Mouse (Mus musculus) midbrain, embryonic 14.5 days (tissue): ENCODE measurements around the gene Vmn2r104. TPM values are rescaled to one million over a fixed set of nuclear protein-coding genes. Genes with fewer than 3 reads are reported as not detected.

Experiments used
- ATAC-seq: fragments of 200-750 bp; cut with Nextera tagmentation; 2 replicates; pipeline ENCODE4 v1.8.0; 2017; ENCODE audit warnings: moderate number of reproducible peaks, moderate library complexity; ENCODE audit not compliant: low FRiP score, low TSS enrichment
- DNase-seq: peaks from one replicate; pipeline ENCODE4 v3.0.0-alpha.2; 2015
- H3K27ac ChIP-seq: fragments of 300-500 bp; sonication (generic); replicated peaks from 2 replicates; pipeline ENCODE4 v1.5.1; 2014; ENCODE audit warnings: mild to moderate bottlenecking, low read depth, low read length, moderate library complexity
- H3K27me3 ChIP-seq: fragments of 300-500 bp; sonication (generic); 2 replicates; pipeline ENCODE4 v1.6.1; 2014; ENCODE audit warnings: low read length, control low read depth, mixed read lengths; ENCODE audit not compliant: control insufficient read depth, insufficient read depth
- H3K36me3 ChIP-seq: fragments of 300-500 bp; sonication (generic); 2 replicates; pipeline ENCODE4 v1.6.1; 2014; ENCODE audit warnings: low read length, control low read depth; ENCODE audit not compliant: control insufficient read depth, insufficient read depth
- H3K4me1 ChIP-seq: fragments of 300-500 bp; sonication (generic); 2 replicates; pipeline ENCODE4 v1.6.1; 2014; ENCODE audit warnings: mild to moderate bottlenecking, antibody characterized with exemption, low read length, control low read depth; ENCODE audit not compliant: control insufficient read depth, insufficient read depth
- H3K4me2 ChIP-seq: fragments of 300-500 bp; sonication (generic); 2 replicates; pipeline ENCODE4 v1.6.1; 2014; ENCODE audit warnings: mild to moderate bottlenecking, low read length, moderate library complexity
- H3K4me3 ChIP-seq: fragments of 300-500 bp; sonication (generic); replicated peaks from 2 replicates; pipeline ENCODE4 v1.5.1; 2014; ENCODE audit warnings: low read depth, low read length
- H3K9ac ChIP-seq: fragments of 300-500 bp; sonication (generic); replicated peaks from 2 replicates; pipeline ENCODE4 v1.6.1; 2014; ENCODE audit warnings: mild to moderate bottlenecking, low read length, moderate library complexity
- H3K9me3 ChIP-seq: fragments of 300-500 bp; sonication (generic); 2 replicates; pipeline ENCODE4 v1.6.1; 2016; ENCODE audit warnings: low read length, control low read depth, mixed read lengths; ENCODE audit not compliant: control insufficient read depth
- WGBS: fragments of 180-500 bp; shearing (Covaris S2); extraction: QIAGEN DNeasy Blood & Tissue Kit; methylation state at CpG from one replicate; pipeline ENCODE4 v1.1.7; 2014; 5-methylcytosine and 5-hydroxymethylcytosine counted together
- polyA plus RNA-seq: library from polyadenylated mRNA; unstranded; fragments of >200 nt; fragmentation: Nextera tagmentation; extraction: Ambion mirVana; gene quantifications from 2 replicates; pipeline ENCODE4 v1.2.1, GENCODE M21; 2014

Gene Vmn2r104
- polyA plus RNA-seq = not detected in 2 replicates

GRCm38 (mm10) chr17:20048236-20048635 is at the start of gene Vmn2r104:
Gene Vmn2r104 (minus strand): TSS chr17:20048336.
- no peaks in the 10 kb centered on the region for H3K36me3 ChIP-seq
- no peak within 1 kb of the TSS for H3K4me2 ChIP-seq
- DNase-seq (no peak), ATAC-seq (no peak)
- H3K9me3 ChIP-seq = peaks cover 33% of the 10 kb centered on the region
- no peaks in the 10 kb centered on the region for H3K4me1 ChIP-seq
- no peak within 1 kb of the TSS for H3K9ac ChIP-seq
- H3K4me3 ChIP-seq = no peak within 1 kb of the TSS
- no peaks in the 10 kb centered on the region for H3K27me3 ChIP-seq
- 78% methylated on average over 1 of the region's 1 CpGs for WGBS
- H3K27ac ChIP-seq = no peak within 1 kb of the TSS

- Histone ChIP-seq H3K4me1 (no peaks in the 10 kb centered on the region), H3K4me2 (no peak overlapping the region), H3K4me3 (no peak overlapping the region), H3K27me3 (no peaks in the 10 kb centered on the region), H3K27ac (no peak overlapping the region), H3K9ac (no peak overlapping the region), H3K36me3 (no peaks in the 10 kb centered on the region), H3K9me3 (peaks cover 12% of the 10 kb centered on the region; the same call in 1 of the 2 replicates)
- DNase-seq = no peak
- 81% methylated on average over 6 of the region's 6 CpGs for WGBS
- ATAC-seq = no peak
These were observed 26.0 kb upstream of the Vmn2r104 start for GRCm38 (mm10) chr17:20074090-20074489.

GRCm38 (mm10) chr17:20071656-20072396 is 23.7 kb upstream of the Vmn2r104 start:
- Histone ChIP-seq H3K9me3 (peaks cover 16% of the 10 kb centered on the region; the same call in 1 of the 2 replicates), H3K4me1 (no peaks in the 10 kb centered on the region), H3K36me3 (no peaks in the 10 kb centered on the region), H3K4me3 (no peak overlapping the region), H3K9ac (no peak overlapping the region), H3K27ac (no peak overlapping the region), H3K27me3 (no peaks in the 10 kb centered on the region), H3K4me2 (no peak overlapping the region)
- DNase-seq (no peak), ATAC-seq (no peak)
- WGBS = 91% methylated on average over 4 of the region's 4 CpGs

Other genes starting within 250 kb of the Vmn2r104 start
- gene Fpr-rs7, start 65.9 kb upstream of the Vmn2r104 start, polyA plus RNA-seq = not detected in 2 replicates
- gene Fpr-rs6, start 134.8 kb upstream of the Vmn2r104 start, polyA plus RNA-seq = not detected in 2 replicates
- not detected in 2 replicates for gene Vmn2r105, start 186.7 kb upstream of the Vmn2r104 start, polyA plus RNA-seq
- gene Vmn2r106, start 237.2 kb upstream of the Vmn2r104 start, polyA plus RNA-seq = not detected in 2 replicates